Mouse (Mus musculus) urinary bladder, adult 18-20 months (tissue): Measurements from ENCODE around the gene Dnajc13.

Experiments
- DNase-seq, 2 experiments: peaks; one replicate each; pipeline ENCODE4 v3.0.0; 2022; ENCODE audit warnings: low spot score in 2 of 2, mixed read lengths in 2 of 2

Dnajc13 gene

GRCm38 (mm10) chr9:104182328-104182727 lies 80.4 kb downstream of the Dnajc13 start:
- DNase-seq, result no peak

DNA sequence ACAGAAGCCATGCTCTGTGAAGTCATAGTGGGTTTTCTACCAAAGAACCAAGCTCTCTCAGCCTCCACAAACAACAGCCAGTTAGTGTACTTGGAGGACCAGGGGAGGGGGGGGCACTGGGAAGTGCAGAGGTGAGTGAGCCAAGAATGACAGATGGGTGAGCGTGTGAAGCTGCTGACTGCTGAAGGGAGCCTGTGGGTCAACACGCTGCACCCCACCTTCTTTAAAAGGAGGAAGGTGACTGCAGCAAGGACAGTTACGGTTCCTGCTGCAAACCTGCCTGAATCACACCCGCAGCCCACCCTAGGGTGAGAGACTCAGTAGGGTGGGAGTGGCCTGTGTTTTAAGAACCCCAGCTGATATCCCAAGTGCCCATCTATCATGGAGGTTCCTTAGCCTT lies 81.1 kb downstream of the Dnajc13 start:
- DNase-seq, result no peak

- DNase-seq, result no peak
These were observed 82.7 kb downstream of the Dnajc13 start for GRCm38 (mm10) chr9:104180046-104180445.

GRCm38 (mm10) chr9:104172342-104172741 lies 90.4 kb downstream of the Dnajc13 start:
- DNase-seq, result no peak

DNA sequence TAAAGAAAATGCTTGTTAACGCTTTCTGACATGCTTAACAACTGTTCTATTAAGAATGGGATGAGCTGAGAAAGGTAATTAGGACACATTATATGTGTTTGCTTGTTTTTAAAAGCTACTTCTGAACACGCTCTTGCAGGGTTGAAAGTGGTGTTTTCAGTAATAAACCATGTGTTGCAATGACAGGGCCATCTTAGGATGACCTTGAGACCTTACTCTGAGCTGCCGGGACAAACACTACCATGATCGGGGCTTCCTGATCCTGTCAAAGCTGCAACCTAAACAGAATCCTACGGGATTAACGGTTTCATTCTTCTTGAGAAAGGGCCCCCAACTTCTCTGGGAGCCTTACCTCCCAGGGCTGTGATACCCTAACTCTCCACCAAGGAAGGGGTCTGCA lies 91.1 kb downstream of the Dnajc13 start:
- DNase-seq, result no peak

GRCm38 (mm10) chr9:104169986-104170385 lies 92.7 kb downstream of the Dnajc13 start:
- DNase-seq, result no peak

DNA sequence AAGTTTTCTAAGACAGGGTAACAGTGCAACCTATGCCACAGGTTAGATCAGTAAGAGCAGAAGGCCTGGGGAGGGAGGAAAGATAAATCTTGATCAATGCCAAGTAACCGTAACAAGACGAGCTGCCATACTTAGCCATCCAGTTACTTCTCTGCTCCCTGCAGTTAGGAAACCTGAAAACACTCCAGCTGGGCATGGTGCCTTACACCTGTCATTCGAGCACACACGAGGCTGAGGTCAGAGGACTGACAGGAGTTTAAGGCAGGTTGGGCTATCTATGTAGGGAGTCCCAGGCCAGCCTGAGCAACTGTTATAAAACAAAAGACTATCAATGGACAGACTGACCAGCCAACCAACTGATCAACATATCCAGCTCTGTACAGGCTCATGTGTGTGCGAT lies 96.8 kb downstream of the Dnajc13 start:
- DNase-seq, result no peak

DNA sequence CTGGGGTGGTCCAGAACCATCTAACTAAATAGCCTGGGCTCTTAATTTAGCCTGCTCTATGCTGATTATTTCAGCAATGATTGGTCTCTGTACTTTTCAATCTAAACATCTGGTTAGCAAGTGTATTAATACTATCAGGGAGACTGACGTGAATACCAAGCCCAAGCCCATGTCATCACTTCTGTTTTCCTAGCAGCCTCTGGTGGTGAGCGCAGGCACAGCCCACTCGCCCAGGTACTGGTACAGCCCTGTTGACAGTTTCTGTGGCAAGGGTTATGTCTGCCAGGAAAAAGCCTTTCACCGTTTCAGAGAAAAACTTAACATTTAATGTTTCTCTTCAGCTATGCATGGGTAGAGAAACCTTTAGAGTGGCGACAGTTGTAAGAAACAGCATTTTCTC lies 98.5 kb downstream of the Dnajc13 start:
- no peak for DNase-seq

GRCm38 (mm10) chr9:104161117-104161516 lies 101.6 kb downstream of the Dnajc13 start:
- DNase-seq, result no peak

- DNase-seq, result no peak
These were observed 105.4 kb downstream of the Dnajc13 start for GRCm38 (mm10) chr9:104157291-104157690.

GRCm38 (mm10) chr9:104156506-104156905 lies 106.2 kb downstream of the Dnajc13 start:
- DNase-seq, result no peak

DNA sequence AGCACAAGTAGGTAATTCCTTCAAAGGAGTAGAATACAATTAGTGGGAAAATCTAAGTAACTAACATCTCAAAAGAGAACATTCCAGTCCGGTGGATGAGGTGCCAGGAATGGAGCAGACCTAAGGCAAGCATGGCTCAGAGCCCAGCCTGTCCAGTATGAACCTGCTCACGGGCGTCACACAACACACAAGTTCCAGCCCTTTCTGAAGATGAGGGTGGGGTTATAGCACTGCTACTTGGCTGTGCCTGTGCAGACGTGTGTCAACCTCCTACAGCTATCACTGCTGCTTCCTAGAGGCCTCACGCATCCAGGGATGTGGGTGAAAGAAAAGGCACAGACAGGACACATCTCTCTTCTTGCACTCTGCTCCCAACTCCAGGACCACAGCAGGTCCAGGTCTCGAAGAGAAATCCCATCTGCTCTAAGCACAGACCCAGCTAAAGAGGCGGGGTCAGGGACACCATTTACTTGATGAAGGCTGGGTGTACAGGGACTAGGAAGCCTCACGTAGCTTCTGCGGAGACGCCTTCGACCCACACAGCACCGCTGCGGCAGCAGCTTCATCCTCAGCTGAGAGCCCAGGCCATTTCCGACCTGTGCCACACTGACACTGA lies 107.5 kb downstream of the Dnajc13 start:
- DNase-seq, result no peak

- no peak for DNase-seq
These were observed 110.6 kb downstream of the Dnajc13 start for GRCm38 (mm10) chr9:104152121-104152520.

DNA sequence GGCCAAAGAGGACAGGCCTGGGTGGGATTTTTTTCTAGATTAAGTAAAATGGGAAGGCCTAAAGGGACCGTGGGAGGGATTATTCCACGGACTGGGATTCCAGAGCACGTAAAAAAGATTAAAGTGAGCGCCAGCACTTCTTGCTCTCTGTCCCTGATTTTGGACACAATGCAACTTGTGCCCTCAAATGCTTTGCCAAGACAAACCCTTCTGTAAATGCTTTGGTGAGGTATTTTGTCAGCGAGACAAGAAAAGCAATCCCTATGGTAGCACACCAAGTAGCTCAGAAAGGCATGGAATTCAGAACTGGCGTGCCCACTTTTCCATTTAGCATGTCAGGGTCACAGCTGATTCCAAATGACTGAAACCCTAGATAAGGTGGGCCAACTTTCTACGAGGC lies 113.8 kb downstream of the Dnajc13 start:
- no peak for DNase-seq

GRCm38 (mm10) chr9:104146683-104147082 lies 116.0 kb downstream of the Dnajc13 start:
- no peak for DNase-seq

DNA sequence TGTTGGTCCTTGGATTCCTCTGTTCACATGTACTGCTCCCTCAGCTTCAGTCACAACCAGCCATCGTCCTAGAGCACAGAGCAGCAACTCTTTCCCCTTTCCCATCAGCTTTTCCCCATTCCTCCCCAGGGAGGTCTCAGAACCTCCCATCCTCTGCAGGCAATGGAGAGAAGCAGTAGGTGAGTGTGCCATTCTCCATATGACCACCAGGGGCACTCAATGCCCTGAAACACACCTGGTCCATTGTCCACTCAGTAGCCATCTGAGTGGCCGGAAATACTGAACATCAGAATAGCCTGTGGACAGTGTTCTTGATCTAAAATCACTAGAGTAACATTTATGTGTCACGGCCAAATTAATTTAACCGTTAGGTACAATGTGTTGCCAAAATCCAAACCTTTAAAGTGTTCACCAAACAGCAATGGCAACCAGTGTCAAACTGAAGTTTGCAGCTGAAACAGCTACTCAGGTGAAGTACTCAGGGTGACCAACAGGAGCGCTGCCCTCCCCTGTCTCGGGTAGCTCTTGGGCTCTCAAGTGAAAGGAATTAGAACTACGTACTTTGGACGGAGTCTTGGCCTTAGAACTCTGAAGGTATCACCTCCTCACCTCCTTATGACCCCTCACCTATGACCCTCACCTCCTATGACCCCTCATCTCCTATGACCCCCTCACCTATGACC lies 118.3 kb downstream of the Dnajc13 start:
- no peak for DNase-seq

DNA sequence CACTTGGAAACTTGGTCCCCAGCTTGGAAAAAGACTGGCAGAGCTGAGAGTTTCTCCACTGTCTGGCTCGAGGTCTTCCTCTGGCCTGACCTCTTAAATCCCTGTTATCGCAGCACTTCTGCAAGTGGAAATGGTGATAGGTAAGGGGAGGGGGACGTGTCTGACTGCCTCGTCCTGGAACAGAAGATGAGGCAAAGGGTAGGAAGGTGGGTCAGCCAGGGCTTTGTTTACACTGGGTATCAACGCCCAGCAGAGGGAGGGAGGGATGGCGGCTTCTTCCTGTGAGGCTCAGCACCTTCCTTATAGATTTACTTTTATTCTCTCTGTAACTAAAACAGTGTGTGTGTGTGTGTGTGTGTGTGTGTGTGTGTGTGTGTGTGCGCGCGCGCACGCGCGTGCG lies 119.9 kb downstream of the Dnajc13 start:
- no peak for DNase-seq

GRCm38 (mm10) chr9:104140351-104140750 lies 122.4 kb downstream of the Dnajc13 start:
- no peak for DNase-seq

- DNase-seq, result peak in 1 of 2 experiments; percentile 10
These were observed 132.5 kb downstream of the Dnajc13 start for GRCm38 (mm10) chr9:104130141-104130755.

GRCm38 (mm10) chr9:104128110-104128509 lies 134.6 kb downstream of the Dnajc13 start:
- DNase-seq, result no peak

GRCm38 (mm10) chr9:104126833-104127232 lies 135.9 kb downstream of the Dnajc13 start, which contains the start of gene Ackr4:
TSS of gene Ackr4 (minus strand) at chr9:104126933.
- DNase-seq, result no peak

- DNase-seq, result no peak
These were observed 139.1 kb downstream of the Dnajc13 start for GRCm38 (mm10) chr9:104123622-104124021.

- no peak for DNase-seq
These were observed 139.6 kb downstream of the Dnajc13 start for GRCm38 (mm10) chr9:104123101-104123500.
